9 mouse cellular contexts compared by ENCODE assay signal in genomic region chr15:80260677-80261076, GRCm38 (mm10). TPM values are rescaled to one million over a fixed set of nuclear protein-coding genes. Genes with fewer than 3 reads are reported as not detected.
A peak's percentile ranks its signal among the peaks of the same experiment; 100 is the strongest.
DNase-seq lines count a peak whose midpoint lies in the region; TF ChIP-seq lines count a peak whose summit lies in the region.
"Had no signal": no experiment of that assay in that cellular context is flagged by ENCODE, and none has a peak within 500 bp of the region (broad histone marks: within the 10 kb centered on the region; RNA-seq: fewer than 3 reads in every experiment).

No protein-coding gene starts in this region.

- H3K4me3 ChIP-seq in lung, adult 2 months (replicated peaks; ENCODE audit: extremely low read depth, low read depth, low read length): no peak overlapping the region

- peak; percentile 85 to 86 for DNase-seq in B cell, adult 2 months
- DNase-seq in ZHBTc4 (ENCODE audit: low read depth, low spot score): peak; percentile 90
- peak; percentile 90 to 93 for DNase-seq in cerebellum, postnatal 36 days
- peak; percentile 75 to 84 for DNase-seq in gastrocnemius, postnatal 4 days (ENCODE audit: low spot score in 2 of 2)
- peak; percentile 85 for DNase-seq in layer of hippocampus, adult 11-12 months (ENCODE audit: low spot score)
- DNase-seq in lung, adult 2 months: peak; percentile 83
- DNase-seq in retina, postnatal 1 day: peak; percentile 88
- DNase-seq in thymus, postnatal 4 days: peak; percentile 90

- TF ChIP-seq POLR2A in lung, adult 2 months (IDR thresholded peaks at IDR 0.05; ENCODE audit: borderline replicate concordance, extremely low read depth, low read depth, low read length): no peak

- peaks cover 19% of the 10 kb centered on the region for H3K4me1 ChIP-seq in lung, adult 2 months (ENCODE audit: control insufficient read depth, insufficient read depth, low read length)

- WGBS in lung, adult 2 months: 12% methylated on average over 3 of the region's 3 CpGs

- peak; percentile 99 for TF ChIP-seq CTCF in lung, adult 2 months (IDR thresholded peaks at IDR 0.05; ENCODE audit: insufficient read depth, low read length)

RNA-seq across cellular contexts. Expression of gene Rps19bp1, which starts 3.4 kb away (rescaled TPM):
- total RNA-seq in gastrocnemius, postnatal 4 days (2021): 10 to 100 TPM; 23.8 to 26.4 TPM
- 14.4 and 15.6 TPM in 2 replicates for polyA plus RNA-seq in lung, adult 2 months (2012; rRNA removed)

RNA-seq across cellular contexts. Expression of gene Atf4, which starts 5.7 kb away (rescaled TPM):
- total RNA-seq in gastrocnemius, postnatal 4 days (2021): 100 to 1,000 TPM; 118 to 130 TPM
- polyA plus RNA-seq in lung, adult 2 months (2012; rRNA removed): 142 and 154 TPM in 2 replicates

RNA-seq across cellular contexts. Expression of gene AC140267.1, which starts 25.0 kb away (rescaled TPM):
- total RNA-seq in gastrocnemius, postnatal 4 days (2021): 10 to 100 TPM; 12.3 to 12.6 TPM
- not detected in 2 replicates for polyA plus RNA-seq in lung, adult 2 months (2012; rRNA removed)
- polyA plus RNA-seq: frontal cortex, adult 2 months had no signal

RNA-seq across cellular contexts. Expression of gene Cacna1i, which starts 26.4 kb away (rescaled TPM):
- under 1 TPM in 1 of 2 experiments, not detected in 1; 0.05 TPM for total RNA-seq in gastrocnemius, postnatal 4 days (2021)
- 0.80 and 1.2 TPM in 2 replicates for polyA plus RNA-seq in lung, adult 2 months (2012; rRNA removed)

RNA-seq across cellular contexts. Expression of gene Mief1, which starts 26.9 kb away (rescaled TPM):
- total RNA-seq in gastrocnemius, postnatal 4 days (2021): 10 to 100 TPM; 28.7 to 33.5 TPM
- polyA plus RNA-seq in lung, adult 2 months (2012; rRNA removed): 10.7 and 14.6 TPM in 2 replicates
